Mouse (Mus musculus) embryo, embryonic 11.5 days (tissue): ENCODE measurements around the gene Psmb8.

Source experiments
- DNase-seq: peaks from one replicate; pipeline ENCODE4 v3.0.0-alpha.2; 2012; ENCODE audit warnings: low read depth, low spot score

The Psmb8 gene

GRCm38 (mm10) chr17:34192852-34193251 lies 4.7 kb upstream of the Psmb8 start:
- no peak for DNase-seq

- no peak for DNase-seq
Observed at GRCm38 (mm10) chr17:34193468-34193867, 4.1 kb upstream of the Psmb8 start.

- no peak for DNase-seq
Observed at GRCm38 (mm10) chr17:34194723-34195122, 2.8 kb upstream of the Psmb8 start.

GRCm38 (mm10) chr17:34196491-34196890 lies 1.0 kb upstream of the Psmb8 start:
- DNase-seq: no peak

- DNase-seq: no peak
Observed at GRCm38 (mm10) chr17:34197904-34198520, 491 bp downstream of the Psmb8 start.

- DNase-seq: no peak
Observed at GRCm38 (mm10) chr17:34198521-34198912, 996 bp downstream of the Psmb8 start.

- DNase-seq: no peak
Observed at GRCm38 (mm10) chr17:34199050-34199619, 1.6 kb downstream of the Psmb8 start.

- DNase-seq: no peak
Observed at GRCm38 (mm10) chr17:34200047-34200446, 2.5 kb downstream of the Psmb8 start.

- no peak for DNase-seq
Observed at GRCm38 (mm10) chr17:34200772-34201505, 3.4 kb downstream of the Psmb8 start.

GRCm38 (mm10) chr17:34201506-34202055 lies 4.1 kb downstream of the Psmb8 start:
- DNase-seq: no peak

GRCm38 (mm10) chr17:34202760-34203442 lies 5.4 kb downstream of the Psmb8 start:
- DNase-seq: no peak

- DNase-seq: no peak
Observed at GRCm38 (mm10) chr17:34203444-34203843, 5.9 kb downstream of the Psmb8 start, which contains the start of gene Tap2. TSS of gene Tap2 (plus strand) at chr17:34203527.

GRCm38 (mm10) chr17:34204303-34205010 lies 6.9 kb downstream of the Psmb8 start:
- DNase-seq: peak; percentile 65

GRCm38 (mm10) chr17:34205021-34205745 lies 7.7 kb downstream of the Psmb8 start:
- no peak for DNase-seq

- no peak for DNase-seq
Observed at GRCm38 (mm10) chr17:34205746-34206176, 8.2 kb downstream of the Psmb8 start.

- no peak for DNase-seq
Observed at GRCm38 (mm10) chr17:34206731-34207130, 9.2 kb downstream of the Psmb8 start.

- no peak for DNase-seq
Observed at GRCm38 (mm10) chr17:34207456-34207855, 9.9 kb downstream of the Psmb8 start.

GRCm38 (mm10) chr17:34207866-34208265 lies 10.3 kb downstream of the Psmb8 start:
- DNase-seq: no peak

- no peak for DNase-seq
Observed at GRCm38 (mm10) chr17:34208421-34208820, 10.9 kb downstream of the Psmb8 start.

GRCm38 (mm10) chr17:34209680-34210079 lies 12.2 kb downstream of the Psmb8 start:
- DNase-seq: no peak

GRCm38 (mm10) chr17:34210599-34210998 lies 13.1 kb downstream of the Psmb8 start:
- no peak for DNase-seq
